Comparison of ENCODE assay signal across 8 mouse cellular contexts in the genomic region with DNA sequence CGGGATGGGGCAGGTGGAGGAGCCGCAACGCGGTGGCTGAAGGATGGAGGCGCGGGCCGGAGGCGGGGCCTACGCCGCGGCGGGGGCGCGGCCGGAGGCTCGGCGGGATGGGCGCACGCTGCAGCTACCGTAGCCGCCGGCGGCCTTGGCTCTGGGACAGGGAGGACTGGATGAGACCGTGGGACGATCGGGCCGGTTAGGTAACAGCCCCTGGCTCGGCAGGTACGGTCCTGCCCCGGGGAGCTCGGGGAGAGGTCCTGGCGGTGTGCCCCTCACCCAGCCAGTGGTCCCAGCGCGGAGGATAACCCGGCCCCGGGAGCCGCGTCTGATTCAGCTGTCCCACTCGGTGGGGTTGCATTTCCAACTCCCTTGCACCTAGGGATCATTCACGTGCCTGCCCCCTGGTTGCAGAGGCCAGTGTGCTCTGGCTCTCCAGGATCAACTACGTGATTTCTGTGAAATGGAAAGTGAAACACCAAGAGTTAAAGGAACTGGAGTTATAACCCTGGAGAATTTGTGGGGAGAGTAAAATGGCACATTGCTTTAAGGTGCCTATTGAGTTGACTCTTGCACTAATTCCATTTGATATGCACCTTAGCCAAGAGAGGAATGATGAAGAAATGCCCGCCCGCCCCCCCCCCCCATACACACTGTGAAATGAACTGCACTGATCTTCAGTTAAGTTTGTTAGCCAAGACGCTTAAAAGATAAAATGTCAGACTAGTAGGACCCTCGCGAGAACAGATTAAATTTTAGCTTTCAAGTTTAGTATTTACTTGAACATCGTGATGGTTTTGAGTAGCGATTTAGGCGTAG. TPM values are rescaled to one million over a fixed set of nuclear protein-coding genes. Genes with fewer than 3 reads are reported as not detected.
DNase-seq lines count a peak whose midpoint lies in the region; ATAC-seq and TF ChIP-seq lines count a peak whose summit lies in the region.

No protein-coding gene starts in this region.

- peaks cover 7 to 12% of the 10 kb centered on the region in 2 experiments; a peak in 3 of 4 replicates for H3K4me1 ChIP-seq in ES-E14 (ENCODE audit: control insufficient read depth in 2 of 2, insufficient read depth in 2 of 2, low read length in 2 of 2, poor library complexity in 1 of 2)
- H3K4me1 ChIP-seq in forebrain, embryonic 13.5 days = peaks cover 18% of the 10 kb centered on the region
- H3K4me1 ChIP-seq in lung, adult 2 months (ENCODE audit: control insufficient read depth, insufficient read depth, low read length) = peaks cover 5% of the 10 kb centered on the region; the same call in 1 of the 2 replicates

- DNase-seq in ES-E14 (ENCODE audit: low read depth, low spot score) = peak; percentile 38
- peak; percentile 74 to 79 for DNase-seq in heart, postnatal 14 days
- DNase-seq in layer of hippocampus, adult 18-20 months (ENCODE audit: low spot score in 2 of 2) = peak; percentile 31 to 61
- peak; percentile 76 for DNase-seq in lung, adult 2 months
- DNase-seq in ovary, adult 18-20 months (ENCODE audit: low spot score) = peak; percentile 65
- DNase-seq in thymus, postnatal 25 days = peak; percentile 73

- 0 out of 2 replicates have a peak, but pooled peaks have one; percentile 0 for TF ChIP-seq CTCF in lung, adult 2 months (IDR thresholded peaks at IDR 0.05; ENCODE audit: insufficient read depth, low read length)

- peak overlapping the region; percentile 96 for H3K27ac ChIP-seq in ES-E14 (ENCODE audit: insufficient read depth, low read depth, low read length, poor library complexity, severe bottlenecking)
- H3K27ac ChIP-seq in forebrain, embryonic 13.5 days = peak overlapping the region; percentile 97

- peak overlapping the region; percentile 80 for H3K4me2 ChIP-seq in forebrain, embryonic 13.5 days

- H3K4me3 ChIP-seq in ES-E14 (ENCODE audit: insufficient read depth in 1 of 2, low read depth in 1 of 2, low read length in 2 of 2, poor library complexity in 1 of 2, severe bottlenecking in 1 of 2) = peak overlapping the region; percentile 99 to 100
- H3K4me3 ChIP-seq in forebrain, embryonic 13.5 days = peak overlapping the region; percentile 78
- peak overlapping the region; percentile 100 for H3K4me3 ChIP-seq in lung, adult 2 months (replicated peaks; ENCODE audit: extremely low read depth, low read depth, low read length)

- peak overlapping the region; percentile 99 for H3K9ac ChIP-seq in ES-E14 (ENCODE audit: insufficient read depth, low read depth, low read length, poor library complexity, severe bottlenecking)
- H3K9ac ChIP-seq in forebrain, embryonic 13.5 days = peak overlapping the region; percentile 87

- intact Hi-C loops in heart, postnatal 14 days (cut with DNase I) = loop anchor here (5.0 kb wide), 2 partner anchors 36 to 76 kb away; no protein-coding TSS in a partner anchor

- in situ Hi-C loops in ES-E14 (cut with MboI; ENCODE audit: low sequenced_read_pairs in 2 of 2, unreplicated experiment in 2 of 2) = no loop called here

- WGBS in forebrain, embryonic 13.5 days = 2% methylated on average over 27 of the region's 49 CpGs
- under 1% methylated on average over 34 of the region's 49 CpGs for WGBS in lung, adult 2 months

- ATAC-seq in cerebellum, adult (ENCODE audit: insufficient number of reproducible peaks, low FRiP score, low TSS enrichment) = peak; percentile 49
- ATAC-seq in forebrain, embryonic 13.5 days = peak; percentile 82

- H3K27me3 ChIP-seq in forebrain, embryonic 13.5 days = no peaks in the 10 kb centered on the region

- H3K9me3 ChIP-seq in ES-E14 (ENCODE audit: control insufficient read depth, insufficient read depth, low read depth, low read length) = no peaks in the 10 kb centered on the region
- H3K9me3 ChIP-seq in forebrain, embryonic 13.5 days (replicated peaks) = no peaks in the 10 kb centered on the region

- H3K36me3 ChIP-seq in ES-E14 (ENCODE audit: control insufficient read depth, insufficient read depth, low read length, poor library complexity, severe bottlenecking) = peaks cover 3% of the 10 kb centered on the region; the same call in 1 of the 2 replicates
- H3K36me3 ChIP-seq in forebrain, embryonic 13.5 days (ENCODE audit: poor library complexity, severe bottlenecking) = peaks cover 8% of the 10 kb centered on the region

- TF ChIP-seq POLR2A in lung, adult 2 months (IDR thresholded peaks at IDR 0.05; ENCODE audit: borderline replicate concordance, extremely low read depth, low read depth, low read length) = no peak; the same call in 1 of the 2 replicates

TF ChIP-seq in ES-E14, 5 proteins besides CTCF, POLR2A, EP300 and RAD21:
- TF ChIP-seq ZNF384 (IDR thresholded peaks at IDR 0.05; ENCODE audit: low read depth, low read length) (no peak), CHD2 (IDR thresholded peaks at IDR 0.05; ENCODE audit: low read depth, low read length) (peak; percentile 48; the same call in 1 of the 2 replicates)

RNA-seq across cellular contexts. Expression of gene Nampt, which starts 1.6 kb away (rescaled TPM):
- total RNA-seq in ES-E14 (2012; rRNA removed) = 48.9 and 52.4 TPM in 2 replicates
- 28.2 and 31.5 TPM in 2 replicates for polyA plus RNA-seq in forebrain, embryonic 13.5 days (2015; fragmentation: Nextera tagmentation; extraction: Ambion mirVana)
- total RNA-seq in heart, postnatal 14 days (2021) = 10 to 100 TPM; 54.7 to 62.7 TPM
- total RNA-seq in layer of hippocampus, adult 18-20 months (2021) = 10 to 100 TPM; 43.4 to 43.8 TPM
- 11.4 and 22.2 TPM in 2 replicates for polyA plus RNA-seq in lung, adult 2 months (2012; rRNA removed)

Comparison
In these comparisons a context has a peak if more than half of its experiments do, and no peak if none do; other contexts are left out.
1. Peak in every context shown above with its lines: DNase-seq, ATAC-seq, H3K4me3 ChIP-seq and H3K27ac ChIP-seq.